13 mouse cellular contexts compared by ENCODE assay signal in the genomic region with DNA sequence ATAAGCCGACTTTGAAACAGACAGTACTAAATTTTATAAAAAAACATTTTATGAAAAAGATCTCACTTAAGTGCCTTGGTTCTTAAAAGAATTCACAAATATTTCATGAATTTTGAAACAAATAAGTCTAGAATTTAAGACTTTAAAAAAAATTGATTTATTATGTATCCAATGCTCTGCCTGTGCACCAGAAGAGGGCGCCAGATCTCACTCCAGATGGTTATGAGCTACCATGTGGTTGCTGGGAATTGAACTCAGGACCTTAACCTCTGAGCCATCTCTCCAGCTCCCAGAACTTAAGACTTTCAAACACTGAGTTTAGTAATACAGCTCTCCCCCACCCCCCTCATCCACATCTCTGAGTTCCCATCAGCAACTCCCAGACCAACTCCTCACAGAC. TPM values are rescaled to one million over a fixed set of nuclear protein-coding genes. Genes with fewer than 3 reads are reported as not detected.
DNase-seq lines count a peak whose midpoint lies in the region; ATAC-seq and TF ChIP-seq lines count a peak whose summit lies in the region.
"Had no signal": no experiment of that assay in that cellular context is flagged by ENCODE, and none has a peak within 500 bp of the region (broad histone marks: within the 10 kb centered on the region; RNA-seq: fewer than 3 reads in every experiment).

No protein-coding gene starts in this region.

- ATAC-seq in kidney, postnatal 0 days (replicated peaks; ENCODE audit: low FRiP score, low read depth) = no peak
- no peak for ATAC-seq in kidney, embryonic 16.5 days (ENCODE audit: low FRiP score, low TSS enrichment)

- no peaks in the 10 kb centered on the region for H3K79me2 ChIP-seq in CH12.LX (replicated peaks; ENCODE audit: control insufficient read depth, extremely low read depth, insufficient read depth, poor library complexity, severe bottlenecking)

- in situ Hi-C loops in CH12.LX (cut with MboI; ENCODE audit: low pct_ligation_motif_present, low pct_unique_long_range_greater_than_20kb, low sequenced_read_pairs) = no loop called here

- H3K27ac ChIP-seq in kidney, postnatal 0 days = no peak overlapping the region
- no peak overlapping the region for H3K27ac ChIP-seq in kidney, embryonic 16.5 days (ENCODE audit: low read length)
- H3K27ac ChIP-seq in CH12.LX (ENCODE audit: insufficient read depth, low read depth) = no peak overlapping the region
- H3K27ac ChIP-seq: heart, embryonic 15.5 days; hindbrain, embryonic 13.5 days; limb, embryonic 10.5 days had no signal

- WGBS in kidney, postnatal 0 days = 83% methylated on average over 2 of the region's 2 CpGs
- WGBS in kidney, embryonic 16.5 days = 88% methylated on average over 2 of the region's 2 CpGs

- H3K4me3 ChIP-seq in kidney, postnatal 0 days (replicated peaks; ENCODE audit: low read depth, low read length) = no peak overlapping the region
- H3K4me3 ChIP-seq in kidney, embryonic 16.5 days (ENCODE audit: low read length) = no peak overlapping the region
- H3K4me3 ChIP-seq in CH12.LX (replicated peaks in 1 of 3; ENCODE audit: low read depth in 2 of 3, low read length in 2 of 3, poor library complexity in 1 of 3) = no peak overlapping the region
- H3K4me3 ChIP-seq: heart, embryonic 15.5 days; hindbrain, embryonic 13.5 days; limb, embryonic 10.5 days had no signal

- no peaks in the 10 kb centered on the region for H3K36me3 ChIP-seq in kidney, postnatal 0 days (ENCODE audit: insufficient read depth, low read length)
- H3K36me3 ChIP-seq in kidney, embryonic 16.5 days (ENCODE audit: insufficient read depth, low read length) = no peaks in the 10 kb centered on the region
- no peaks in the 10 kb centered on the region for H3K36me3 ChIP-seq in CH12.LX (replicated peaks in 1 of 2; ENCODE audit: control insufficient read depth in 1 of 2, insufficient read depth in 1 of 2, low read length in 1 of 2)
- H3K36me3 ChIP-seq: heart, embryonic 15.5 days; hindbrain, embryonic 13.5 days; limb, embryonic 10.5 days had no signal

- H3K4me2 ChIP-seq in kidney, postnatal 0 days (ENCODE audit: low read length) = no peak overlapping the region
- no peak overlapping the region for H3K4me2 ChIP-seq in kidney, embryonic 16.5 days (replicated peaks; ENCODE audit: low read depth, low read length)
- H3K4me2 ChIP-seq in CH12.LX (ENCODE audit: insufficient read depth, low read depth, poor library complexity, severe bottlenecking) = no peak overlapping the region
- H3K4me2 ChIP-seq: heart, embryonic 15.5 days; hindbrain, embryonic 13.5 days had no signal

- no peaks in the 10 kb centered on the region for H3K4me1 ChIP-seq in kidney, postnatal 0 days (replicated peaks; ENCODE audit: insufficient read depth, low read length)
- peaks cover 12% of the 10 kb centered on the region for H3K4me1 ChIP-seq in kidney, embryonic 16.5 days (ENCODE audit: insufficient read depth, low read length)
- H3K4me1 ChIP-seq in CH12.LX (ENCODE audit: control insufficient read depth in 1 of 2, insufficient read depth in 2 of 2) = peaks cover 0 to 26% of the 10 kb centered on the region in 2 experiments; a peak in 2 of 4 replicates

- DNase-seq in kidney, postnatal 0 days (ENCODE audit: low spot score) = no peak
- DNase-seq in 3T3-L1 (ENCODE audit: low read depth, low spot score) = peak; percentile 34
- no peak for DNase-seq in CH12.LX (ENCODE audit: extremely low read depth)
- DNase-seq in ZHBTc4 (ENCODE audit: low read depth, low spot score) = peak; percentile 54
- no peak for DNase-seq in frontal cortex, postnatal 25 days (ENCODE audit: low spot score in 2 of 2)
- DNase-seq in layer of hippocampus, adult 18-20 months (ENCODE audit: low spot score in 2 of 2) = no peak
- DNase-seq: cerebellum, adult 9-11 months; kidney, adult 9 months; thymus, adult 18-20 months had no signal

- no peak for TF ChIP-seq EP300 in CH12.LX (IDR thresholded peaks at IDR 0.05; ENCODE audit: low read length)

- no peaks in the 10 kb centered on the region for H3K9me3 ChIP-seq in kidney, postnatal 0 days (replicated peaks; ENCODE audit: low read length)
- no peaks in the 10 kb centered on the region for H3K9me3 ChIP-seq in kidney, embryonic 16.5 days (ENCODE audit: low read length)
- H3K9me3 ChIP-seq in CH12.LX (replicated peaks; ENCODE audit: low read length) = peaks cover 9% of the 10 kb centered on the region
- H3K9me3 ChIP-seq: heart, embryonic 15.5 days; hindbrain, embryonic 13.5 days; limb, embryonic 10.5 days had no signal

- TF ChIP-seq POLR2A in CH12.LX (IDR thresholded peaks at IDR 0.05; ENCODE audit: low read depth, low read length) = no peak

- H3K27me3 ChIP-seq in kidney, postnatal 0 days (ENCODE audit: insufficient read depth, low read length) = no peaks in the 10 kb centered on the region
- H3K27me3 ChIP-seq in kidney, embryonic 16.5 days (ENCODE audit: insufficient read depth, low read length) = no peaks in the 10 kb centered on the region
- H3K27me3 ChIP-seq in CH12.LX (replicated peaks) = no peaks in the 10 kb centered on the region
- H3K27me3 ChIP-seq: heart, embryonic 15.5 days; hindbrain, embryonic 13.5 days had no signal

- peak; percentile 44; the same call in 1 of the 2 replicates for TF ChIP-seq CTCF in kidney, postnatal 0 days (IDR thresholded peaks at IDR 0.05; ENCODE audit: low read depth)
- TF ChIP-seq CTCF in CH12.LX (conservative IDR thresholded peaks at IDR 0.05 in 1 of 2, IDR thresholded peaks at IDR 0.05 in 1 of 2; ENCODE audit: low read depth in 2 of 2, low read length in 2 of 2) = peak; percentile 30 to 35

- TF ChIP-seq RAD21 in CH12.LX (IDR thresholded peaks at IDR 0.05; ENCODE audit: low read depth, low read length) = no peak; the same call in 1 of the 2 replicates

- no peak overlapping the region for H3K9ac ChIP-seq in kidney, postnatal 0 days (ENCODE audit: low read depth, low read length)
- no peak overlapping the region for H3K9ac ChIP-seq in kidney, embryonic 16.5 days (replicated peaks; ENCODE audit: low read length)
- no peak overlapping the region for H3K9ac ChIP-seq in CH12.LX (ENCODE audit: insufficient read depth, low read depth)
- H3K9ac ChIP-seq: heart, embryonic 15.5 days; hindbrain, embryonic 13.5 days had no signal

- dilution Hi-C loops in CH12.LX (cut with MboI; ENCODE audit: extremely low pct_ligation_motif_present, extremely low pct_unique_long_range_greater_than_20kb, low sequenced_read_pairs) = no loop called here

TF ChIP-seq in CH12.LX, 34 proteins besides CTCF, POLR2A, EP300 and RAD21:
- no peak for TF ChIP-seq UBTF (IDR thresholded peaks at IDR 0.05; ENCODE audit: low read depth, low read length)
- TF ChIP-seq HCFC1 (IDR thresholded peaks at IDR 0.05; ENCODE audit: low read depth, low read length) = no peak
- no peak for TF ChIP-seq JUN (IDR thresholded peaks at IDR 0.05; ENCODE audit: insufficient read depth, low read depth, low read length)
- TF ChIP-seq POLR2AphosphoS2 (IDR thresholded peaks at IDR 0.05; ENCODE audit: low read depth, low read length) = no peak
- TF ChIP-seq BHLHE40 (IDR thresholded peaks at IDR 0.05; ENCODE audit: low read depth, low read length) = no peak
- TF ChIP-seq MAX (IDR thresholded peaks at IDR 0.05; ENCODE audit: low read length) = no peak
- no peak for TF ChIP-seq CHD2 (IDR thresholded peaks at IDR 0.05; ENCODE audit: low read length)
- TF ChIP-seq ZC3H11A (IDR thresholded peaks at IDR 0.05; ENCODE audit: low read depth, low read length) = no peak

RNA-seq across cellular contexts. Expression of a gene that starts 16.6 kb away (rescaled TPM):
- 1,372 and 1,376 TPM in 2 replicates for polyA plus RNA-seq in kidney, postnatal 0 days (2015; fragmentation: Nextera tagmentation; extraction: Ambion mirVana)
- 1,160 and 1,207 TPM in 2 replicates for polyA plus RNA-seq in kidney, embryonic 16.5 days (2015; fragmentation: Nextera tagmentation; extraction: Ambion mirVana)
- 750 and 836 TPM in 2 replicates for total RNA-seq in CH12.LX (2012; rRNA removed)
- total RNA-seq in CH12.LX (2014; rRNA removed) = 425 and 450 TPM in 2 replicates
- polyA plus RNA-seq in CH12.LX (2012; ENCODE audit: insufficient read length, low read depth) = 627 and 753 TPM in 2 replicates
- total RNA-seq in layer of hippocampus, adult 18-20 months (2021) = 1,000 to 10,000 TPM; 2,031 to 2,127 TPM

RNA-seq across cellular contexts. Expression of a gene that starts 23.2 kb away (rescaled TPM):
- polyA plus RNA-seq in kidney, postnatal 0 days (2015; fragmentation: Nextera tagmentation; extraction: Ambion mirVana) = 17.2 and 18.6 TPM in 2 replicates
- 18.2 and 19.1 TPM in 2 replicates for polyA plus RNA-seq in kidney, embryonic 16.5 days (2015; fragmentation: Nextera tagmentation; extraction: Ambion mirVana)
- total RNA-seq in CH12.LX (2012; rRNA removed) (18.9 and 21.5 TPM in 2 replicates), CH12.LX (2014; rRNA removed) (24.9 and 25.6 TPM in 2 replicates)
- 23.6 and 29.2 TPM in 2 replicates for polyA plus RNA-seq in CH12.LX (2012; ENCODE audit: insufficient read length, low read depth)
- total RNA-seq in layer of hippocampus, adult 18-20 months (2021) = 10 to 100 TPM; 16.8 to 17.4 TPM

Comparison
In these comparisons a context has a peak if more than half of its experiments do, and no peak if none do; other contexts are left out.
1. DNase-seq: peak in 3T3-L1 (single experiment) and ZHBTc4 (single experiment); none in kidney, postnatal 0 days (single experiment), CH12.LX (single experiment), frontal cortex, postnatal 25 days (0 of 2) and layer of hippocampus, adult 18-20 months (0 of 2).